Mouse (Mus musculus) v-Abl transformed pro-B cells (cell line): ENCODE data around the gene Ak1.

ENCODE experiments used
- in situ Hi-C, 2 experiments: fragments of 400-800 bp; cut with MboI; formaldehyde crosslinking; loops; one replicate each; pipeline ENCODE4 v1.15.1; 2025; ENCODE audit not compliant: unreplicated experiment in 2 of 2

Gene Ak1

DNA sequence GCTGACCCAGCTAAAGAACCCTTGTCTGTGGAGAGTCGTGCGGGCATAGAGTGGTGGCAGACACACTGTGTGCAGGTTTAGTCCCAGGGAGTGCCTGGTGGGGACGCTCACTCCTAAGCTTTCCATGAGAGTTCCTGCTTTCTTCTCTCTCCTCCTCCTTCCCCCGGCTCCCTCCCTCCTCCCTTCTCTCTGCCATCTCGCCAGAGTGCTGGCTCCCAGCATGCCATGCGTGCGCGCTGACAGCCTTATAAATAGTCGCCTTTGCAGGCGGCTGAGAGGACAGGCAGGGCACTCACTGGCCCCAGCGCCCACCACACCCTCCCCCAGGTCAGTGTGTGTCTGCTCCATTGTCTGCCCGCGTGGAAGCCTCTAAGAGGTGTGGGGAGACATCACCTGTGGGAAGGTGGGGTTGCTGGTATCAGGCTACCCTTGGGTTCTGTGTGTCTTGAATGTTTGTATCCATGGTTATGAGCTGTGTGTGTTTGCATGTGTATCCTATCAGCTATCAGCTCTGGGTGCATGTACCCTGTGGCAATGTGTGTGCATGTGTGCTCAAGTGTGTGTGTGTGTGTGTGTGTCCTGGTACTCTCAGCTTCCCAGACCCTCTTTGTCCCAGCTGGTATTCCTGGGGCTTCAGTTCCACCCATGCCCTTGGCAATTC is 3.8 kb downstream of the Ak1 start:
- in situ Hi-C loops: no loop called here

DNA sequence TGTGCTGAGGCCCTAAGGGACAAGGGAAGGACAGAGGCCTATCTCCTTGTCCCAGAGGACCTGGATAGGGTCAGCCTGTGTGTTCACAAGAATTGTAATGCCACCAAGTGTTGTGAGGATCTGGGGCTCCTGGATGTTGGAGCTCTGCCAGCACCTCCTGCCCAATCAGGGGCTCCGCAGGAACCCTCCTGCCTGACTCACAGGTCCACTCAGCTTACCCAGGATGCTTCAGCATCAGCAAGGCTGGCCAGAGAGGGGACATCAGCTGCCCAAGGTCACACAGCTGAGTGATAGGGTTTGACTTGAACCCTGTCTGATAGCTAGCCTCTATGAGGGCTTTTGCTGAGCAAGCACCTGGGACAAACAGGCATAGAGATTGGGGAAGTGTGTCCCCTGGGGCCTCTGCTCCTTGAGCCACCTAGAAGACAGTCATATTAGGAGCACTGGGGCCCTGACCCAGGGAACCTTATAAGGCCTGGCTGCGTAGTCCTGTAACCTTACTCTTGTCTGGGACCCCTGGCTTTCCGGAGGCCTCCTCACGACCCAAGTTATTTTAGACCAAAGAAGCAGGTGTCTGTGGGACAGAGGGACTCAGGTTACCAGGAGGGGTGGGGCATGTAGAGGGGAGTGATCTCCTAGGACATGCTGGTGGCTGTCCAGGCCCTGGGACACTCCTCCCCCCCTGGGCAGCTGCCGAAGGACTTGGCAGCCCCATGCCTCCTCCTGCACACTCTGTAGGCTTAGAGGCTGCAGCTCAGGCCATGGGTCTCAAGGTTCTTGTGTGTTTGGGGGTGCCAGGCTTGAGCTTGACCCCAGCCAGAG is 4.5 kb downstream of the Ak1 start:
- in situ Hi-C loops: no loop called here

DNA sequence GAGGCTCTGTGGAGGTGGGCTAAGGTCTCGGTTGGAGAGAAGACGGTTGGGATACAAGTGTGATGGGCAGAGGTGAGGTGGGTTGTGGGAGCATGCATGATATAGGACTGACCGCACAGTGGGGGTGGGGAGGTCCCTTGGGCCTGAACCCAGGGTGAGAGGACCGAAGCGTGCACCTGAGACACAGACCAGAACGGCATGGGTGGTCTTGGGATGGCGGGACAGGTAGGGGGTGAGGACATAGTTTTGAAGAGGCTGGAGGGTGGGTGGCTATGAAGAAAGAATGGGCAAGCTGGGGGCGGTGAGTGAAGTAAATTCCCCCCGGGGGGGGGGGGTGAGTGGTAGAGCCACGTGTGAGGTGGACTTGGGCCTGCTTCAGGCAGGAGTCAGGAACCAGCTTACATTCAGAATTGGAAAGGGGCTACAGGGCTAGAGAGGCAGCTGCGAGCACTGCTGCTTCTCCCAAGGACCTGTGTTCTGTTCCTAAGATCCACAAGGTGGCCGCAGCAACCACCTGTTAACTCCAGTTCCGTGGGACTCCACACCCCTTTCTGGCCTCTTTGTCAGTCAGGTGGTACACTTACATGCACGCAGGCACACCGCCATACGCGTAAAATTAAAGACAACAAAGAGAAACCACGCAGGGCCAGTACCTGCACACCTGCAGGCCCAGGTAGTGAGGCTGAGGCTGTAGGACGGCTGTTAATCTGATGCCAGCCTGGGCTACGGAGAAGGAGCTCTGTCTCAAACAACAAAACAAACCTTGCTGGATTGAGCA is 5.9 kb downstream of the Ak1 start:
- in situ Hi-C loops: no loop called here

DNA sequence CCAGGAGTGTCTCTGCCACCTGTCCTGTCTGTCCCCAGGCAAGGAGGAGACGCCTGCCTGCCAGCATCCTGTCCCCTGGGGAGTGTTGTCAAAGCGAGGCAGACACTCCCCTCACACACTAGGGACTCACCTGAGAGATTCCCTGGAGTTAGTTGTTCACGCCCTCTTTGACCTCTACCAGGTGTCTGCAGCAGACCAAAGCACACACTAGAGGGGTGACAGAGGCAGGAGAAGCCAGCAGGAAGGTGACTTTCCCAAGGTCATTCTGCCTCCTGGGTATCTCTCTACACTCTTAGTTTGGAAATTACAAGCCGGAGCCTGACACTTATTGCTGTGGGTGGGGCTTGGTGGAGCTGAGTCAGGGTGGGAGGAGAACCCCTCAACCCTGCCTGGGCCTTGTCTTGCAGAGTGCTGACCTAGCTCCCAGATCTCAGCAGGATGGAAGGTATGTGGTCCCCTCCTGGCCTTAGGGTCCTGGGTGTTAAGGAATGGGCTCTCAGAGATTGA is 6.5 kb downstream of the Ak1 start:
- in situ Hi-C loops: no loop called here

DNA sequence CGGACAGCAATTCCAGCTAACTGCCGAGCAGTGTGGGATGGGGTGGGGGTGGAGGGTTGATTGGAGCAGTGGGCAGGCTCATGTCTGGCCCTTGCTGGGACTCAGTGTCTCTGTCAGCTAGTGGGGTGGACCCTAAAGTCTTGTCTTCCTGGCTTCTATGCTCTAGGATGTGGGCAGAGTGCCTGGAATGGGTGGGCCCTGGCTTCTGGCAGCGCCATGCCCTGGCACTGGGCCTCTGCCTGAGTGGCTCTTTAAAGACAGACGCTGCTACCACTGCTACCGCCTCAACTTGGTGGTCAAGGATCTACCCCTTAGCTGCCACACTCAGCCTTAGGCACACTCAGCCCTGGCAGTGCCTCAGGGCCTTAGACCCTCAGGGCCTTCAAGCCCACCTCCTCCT is 7.2 kb downstream of the Ak1 start:
- in situ Hi-C loops: no loop called here

DNA sequence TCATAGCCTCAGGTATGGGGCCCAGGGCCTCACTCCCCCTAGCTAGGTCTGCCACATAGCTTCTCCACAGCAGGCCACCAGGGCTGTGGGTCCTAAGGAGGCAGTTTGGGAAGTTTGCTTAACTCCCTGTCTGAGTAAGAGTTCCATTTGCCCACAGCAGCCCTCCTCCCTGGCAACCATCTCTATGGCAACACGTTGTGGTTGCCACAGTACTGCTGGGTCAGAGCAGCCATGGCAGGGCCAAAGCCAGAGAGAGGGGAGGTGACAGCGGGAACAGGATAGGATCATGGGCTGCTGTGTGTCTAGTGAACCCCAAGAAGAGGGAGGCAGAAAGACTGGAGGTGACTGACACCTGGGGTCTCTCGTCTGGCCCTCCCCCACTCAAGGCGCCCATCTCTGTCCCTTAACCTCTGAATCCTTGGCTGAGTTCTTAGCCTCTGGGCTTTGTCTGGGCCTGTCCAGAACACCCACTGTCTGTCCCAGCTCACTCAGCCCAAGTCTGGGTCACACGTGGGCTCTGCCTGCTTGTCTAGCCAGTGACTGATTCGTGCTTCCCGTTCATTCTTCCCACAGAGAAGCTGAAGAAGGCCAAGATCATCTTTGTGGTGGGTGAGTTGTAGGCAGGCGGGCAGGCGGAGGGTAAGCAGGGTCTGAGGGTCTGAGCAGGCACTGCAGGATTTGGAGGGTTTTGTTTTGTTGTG is 7.9 kb downstream of the Ak1 start:
- in situ Hi-C loops: no loop called here

DNA sequence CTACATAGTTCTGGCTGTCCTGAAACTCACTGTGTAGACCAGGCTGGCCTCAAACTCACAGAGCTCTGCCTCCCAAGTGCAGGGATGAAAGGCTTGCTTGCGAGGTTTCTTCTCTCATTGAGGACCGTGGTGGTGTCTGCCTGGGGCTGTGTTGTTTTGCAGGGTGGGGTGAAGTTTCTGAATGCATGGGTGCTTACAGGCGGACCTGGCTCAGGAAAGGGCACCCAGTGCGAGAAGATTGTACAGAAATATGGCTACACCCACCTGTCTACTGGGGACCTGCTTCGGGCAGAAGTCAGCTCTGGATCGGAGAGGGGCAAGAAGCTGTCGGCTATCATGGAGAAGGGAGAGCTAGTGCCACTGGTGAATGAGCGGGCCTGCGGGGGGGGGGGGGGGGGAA is 8.5 kb downstream of the Ak1 start:
- in situ Hi-C loops: loop anchor here (5.0 kb wide), 3 partner anchors 57 to 222 kb away; partner anchors contain the start of gene Tor2a (in 1 of the 2)

DNA sequence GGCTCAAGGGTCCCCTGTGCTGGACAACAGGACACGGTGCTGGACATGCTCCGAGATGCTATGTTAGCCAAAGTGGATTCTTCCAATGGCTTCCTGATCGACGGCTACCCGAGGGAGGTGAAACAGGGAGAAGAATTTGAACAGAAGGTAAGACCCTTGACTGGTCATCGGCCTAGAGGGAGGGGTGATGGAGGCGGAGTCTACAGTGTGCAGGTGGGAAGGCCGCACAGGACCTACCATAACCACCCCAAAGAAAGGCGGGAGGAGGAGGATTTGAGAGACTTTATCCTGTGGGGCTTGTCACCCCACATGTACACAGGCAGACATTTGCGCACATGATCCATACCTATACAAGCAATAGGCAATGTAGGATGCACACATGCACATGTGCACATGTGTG is 9.5 kb downstream of the Ak1 start:
- in situ Hi-C loops: loop anchor here (5.0 kb wide), 3 partner anchors 56 to 221 kb away; partner anchors contain the start of gene Tor2a (in 1 of the 2)

DNA sequence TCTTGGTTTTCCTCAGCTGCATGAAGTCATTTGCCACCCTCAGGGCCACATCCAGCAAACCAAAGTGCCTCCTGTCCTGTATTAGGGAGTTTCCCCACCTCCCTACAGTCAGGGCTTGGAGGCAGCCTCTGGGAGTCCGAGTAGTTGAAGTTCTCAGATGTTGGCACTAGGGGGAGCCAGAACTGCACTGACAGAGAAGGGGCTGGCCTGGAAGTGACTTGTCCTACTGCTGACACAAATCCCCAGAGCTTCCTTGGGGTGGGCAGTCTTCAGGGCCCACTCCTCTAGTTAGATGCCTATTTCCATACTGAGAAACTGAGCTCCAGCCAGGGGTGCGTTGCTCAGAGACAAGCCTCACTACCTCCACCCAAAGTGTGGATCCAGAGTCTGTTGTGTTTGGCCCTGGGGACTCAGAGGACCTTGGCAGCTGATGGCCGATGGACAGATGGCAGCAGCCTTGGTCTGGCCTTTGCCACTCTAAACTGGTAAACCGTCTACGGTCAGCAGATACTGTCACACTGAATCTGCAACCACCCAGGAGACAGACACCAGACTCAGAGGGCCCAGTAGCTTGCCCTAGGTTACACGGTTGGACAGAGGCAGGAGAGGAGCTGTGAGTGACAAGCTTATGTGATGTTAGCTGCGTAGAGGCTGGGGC is 10.3 kb downstream of the Ak1 start:
- in situ Hi-C loops: loop anchor here (5.0 kb wide), 3 partner anchors 55 to 220 kb away; partner anchors contain the start of gene Tor2a (in 1 of the 2)

DNA sequence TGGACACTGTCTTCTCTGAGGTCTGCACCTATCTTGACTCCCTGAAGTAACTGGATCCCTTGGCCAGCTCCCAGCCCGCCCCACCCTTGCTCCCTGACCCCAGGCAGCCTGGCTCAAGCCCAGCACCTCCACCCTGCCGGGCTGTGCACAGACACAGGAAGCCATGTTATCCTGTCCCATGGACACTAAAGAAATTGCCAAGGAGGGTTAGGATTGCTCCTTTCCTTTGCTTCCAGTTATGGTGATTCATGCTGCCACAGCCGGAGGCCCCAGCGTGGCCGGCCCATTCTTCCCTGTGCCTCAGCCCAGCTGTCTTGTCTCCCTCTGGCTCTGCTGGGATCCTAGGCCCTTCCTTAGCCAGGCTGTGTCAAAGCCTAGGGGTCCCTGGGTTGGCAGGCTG is 12.1 kb downstream of the Ak1 start:
- in situ Hi-C loops: loop anchor here (5.0 kb wide), 3 partner anchors 54 to 219 kb away; partner anchors contain the start of gene Tor2a (in 1 of the 2)

DNA sequence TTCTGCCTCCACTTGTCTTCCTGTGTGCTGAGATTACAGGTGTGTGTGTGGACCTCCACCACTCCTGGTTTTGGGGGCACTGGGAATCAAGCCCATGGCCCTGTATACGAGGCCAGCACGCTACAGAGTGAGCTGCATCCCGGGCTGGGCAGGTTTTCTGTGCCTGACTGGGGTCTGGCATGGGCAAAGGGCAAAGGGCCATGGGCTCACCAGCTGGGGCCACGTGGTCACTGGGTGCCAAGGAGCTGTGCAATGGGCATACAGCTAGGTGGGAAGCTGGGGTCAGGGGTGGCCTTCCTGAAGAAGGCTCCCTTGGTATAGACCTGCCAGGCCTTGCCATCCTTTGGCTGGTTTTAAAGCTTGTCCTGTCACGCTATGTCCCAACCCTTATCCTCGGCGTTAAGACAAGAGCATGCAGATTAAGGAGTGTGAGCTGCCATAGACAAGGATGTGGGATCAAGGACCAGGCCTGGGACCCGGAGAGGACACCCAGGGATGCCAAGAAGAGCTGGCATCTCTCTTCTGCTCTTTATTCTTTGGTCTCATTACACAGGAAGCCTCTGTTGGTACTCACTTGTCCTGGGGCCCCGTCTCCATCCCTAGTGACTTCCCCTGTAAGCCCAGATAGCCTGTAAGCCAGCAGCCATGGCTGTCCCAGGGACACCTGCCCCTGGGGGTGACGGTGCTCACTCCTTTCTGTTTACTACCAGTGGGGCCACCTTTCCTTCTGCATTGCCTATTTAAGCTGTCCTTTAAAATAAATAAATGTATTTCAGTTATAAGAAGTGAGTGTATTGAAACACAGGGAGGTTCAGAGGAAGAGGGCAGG is 12.9 kb downstream of the Ak1 start:
- in situ Hi-C loops: loop anchor here (5.0 kb wide), 3 partner anchors 53 to 218 kb away; partner anchors contain the start of gene Tor2a (in 2 of the 2)

DNA sequence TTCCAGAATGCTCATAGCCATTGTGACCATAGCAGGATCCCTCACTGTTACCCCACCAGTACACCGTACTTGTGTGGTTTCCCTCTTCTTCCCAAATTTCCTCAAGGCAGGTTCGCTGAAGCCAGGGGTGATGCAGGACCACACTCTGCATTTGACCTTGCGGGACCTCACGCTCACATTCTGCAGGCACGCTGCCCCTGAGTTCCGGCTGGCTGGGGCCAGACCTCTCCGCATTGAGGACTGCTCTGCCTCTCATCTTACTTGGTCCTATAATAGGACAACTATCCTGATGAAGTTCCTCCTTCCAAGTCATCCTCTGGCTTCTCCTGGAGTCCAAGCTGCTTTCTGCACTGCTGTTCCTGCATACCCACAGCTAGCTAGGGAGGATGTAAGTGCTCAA is 15.1 kb downstream of the Ak1 start:
- in situ Hi-C loops: loop anchor here in 1 of 2 experiments (5.0 kb wide), 1 partner anchor 121 kb away; the partner anchor contains the start of gene Tor2a

DNA sequence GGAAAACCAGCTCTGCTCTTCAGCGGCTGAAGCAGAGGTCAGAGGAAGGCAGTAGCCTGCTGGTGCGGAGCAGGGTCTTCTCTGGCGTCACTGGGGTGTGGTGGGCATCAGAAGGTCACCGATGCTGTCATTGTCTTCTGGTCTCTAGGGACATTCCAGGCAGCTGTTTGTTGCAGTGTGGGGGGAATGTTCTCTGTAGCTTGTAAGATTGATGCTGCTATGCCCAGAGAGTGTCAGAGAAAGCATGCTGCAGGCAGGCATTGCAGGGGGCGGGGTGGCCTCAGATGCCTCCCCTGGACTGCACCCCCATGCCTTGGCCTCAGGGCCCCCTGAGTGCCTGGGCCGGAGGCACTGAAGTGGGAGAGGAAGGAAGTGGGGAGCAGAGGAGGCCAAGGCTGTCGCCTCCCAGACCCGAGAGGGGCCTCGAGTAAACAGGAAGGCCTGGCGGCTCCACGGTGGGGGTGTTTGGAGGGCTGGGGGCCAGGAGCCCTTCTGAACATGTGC is 16.3 kb downstream of the Ak1 start:
- in situ Hi-C loops: loop anchor here in 1 of 2 experiments (5.0 kb wide), 1 partner anchor 119 kb away; the partner anchor contains the start of gene Tor2a

DNA sequence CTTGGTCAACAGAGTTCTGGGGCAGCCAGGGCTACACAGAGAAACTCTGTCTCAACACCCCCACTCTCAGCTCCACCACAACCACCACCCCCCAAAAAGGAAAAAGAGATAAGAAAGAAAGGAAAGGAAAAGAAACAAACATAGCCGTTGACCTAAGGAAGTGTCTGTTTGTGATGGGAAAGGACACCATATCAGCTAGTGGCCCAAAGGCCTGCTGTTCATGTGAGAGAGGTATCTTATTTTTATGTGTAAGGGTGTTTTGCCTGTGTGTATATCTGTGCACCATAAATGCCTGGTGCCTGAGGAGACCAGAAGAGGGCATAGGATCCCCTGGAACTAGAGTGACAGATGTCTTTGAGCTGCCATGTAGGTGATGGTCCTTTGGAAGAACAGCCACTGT is 18.1 kb downstream of the Ak1 start:
- in situ Hi-C loops: loop anchor here in 1 of 2 experiments (5.0 kb wide), 1 partner anchor 118 kb away; the partner anchor contains the start of gene Tor2a

DNA sequence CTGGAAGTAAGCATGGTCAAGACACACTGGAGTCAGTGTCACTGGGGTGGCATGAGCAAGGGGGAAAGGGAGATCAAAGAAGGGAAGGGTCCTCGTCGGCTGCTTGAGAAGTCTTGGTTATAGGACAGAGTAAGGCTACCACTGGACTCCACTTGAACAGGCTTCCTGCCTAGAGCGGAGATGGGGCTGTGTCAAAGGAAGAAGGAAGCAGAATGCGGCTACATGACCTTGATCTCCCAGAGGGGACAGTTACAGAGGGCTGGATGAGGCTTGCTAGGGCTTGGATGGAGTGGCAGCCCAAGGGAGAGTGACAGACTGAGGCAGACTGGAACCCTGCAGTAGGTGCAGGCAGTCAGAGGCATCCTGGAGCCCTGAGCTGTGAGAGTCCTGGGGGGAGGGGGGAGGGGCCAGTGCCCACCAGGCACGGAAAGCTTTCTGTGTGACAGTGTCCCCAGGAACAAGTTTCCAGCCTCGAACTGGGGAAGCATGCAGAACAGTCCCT is 19.0 kb downstream of the Ak1 start:
- in situ Hi-C loops: no loop called here

DNA sequence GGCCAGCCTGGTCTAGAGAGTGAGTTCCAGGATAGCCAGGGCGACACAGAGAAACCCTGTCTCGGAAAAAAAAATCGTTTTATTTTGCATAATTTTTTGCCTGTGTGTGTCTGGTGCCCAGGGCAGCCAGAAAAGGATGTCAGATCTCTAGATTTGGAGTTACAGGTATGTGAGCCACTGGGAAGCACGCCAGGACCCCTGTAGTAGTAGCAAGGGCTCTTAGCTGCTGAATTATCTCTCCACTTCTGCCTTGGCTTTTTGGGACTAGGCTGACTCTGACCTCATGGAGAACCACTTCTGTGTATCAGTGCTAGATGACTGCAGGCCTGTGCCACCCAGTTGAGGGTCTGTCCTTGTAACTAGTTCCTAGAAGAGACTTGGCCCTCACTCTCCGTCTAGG is 20.3 kb downstream of the Ak1 start:
- in situ Hi-C loops: no loop called here

DNA sequence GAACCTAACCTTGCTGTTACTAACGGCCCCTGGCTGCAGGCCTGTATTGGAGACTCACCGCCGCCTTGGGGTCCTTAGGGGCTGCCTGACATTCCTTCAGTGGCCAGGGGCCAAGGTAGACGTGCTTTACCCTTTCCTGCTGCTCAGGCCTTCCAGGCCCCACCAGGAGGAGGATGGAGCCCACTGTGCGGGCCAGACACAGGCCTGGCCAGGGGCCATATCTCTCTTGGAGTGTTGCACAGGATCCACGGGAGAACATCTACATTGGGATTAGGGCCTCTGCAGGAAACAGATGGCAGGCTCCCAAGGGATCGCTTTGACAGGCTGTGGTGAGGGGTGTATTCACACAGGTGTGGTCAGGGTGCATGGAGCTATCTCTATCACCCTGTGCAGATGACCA is 21.3 kb downstream of the Ak1 start:
- in situ Hi-C loops: no loop called here

DNA sequence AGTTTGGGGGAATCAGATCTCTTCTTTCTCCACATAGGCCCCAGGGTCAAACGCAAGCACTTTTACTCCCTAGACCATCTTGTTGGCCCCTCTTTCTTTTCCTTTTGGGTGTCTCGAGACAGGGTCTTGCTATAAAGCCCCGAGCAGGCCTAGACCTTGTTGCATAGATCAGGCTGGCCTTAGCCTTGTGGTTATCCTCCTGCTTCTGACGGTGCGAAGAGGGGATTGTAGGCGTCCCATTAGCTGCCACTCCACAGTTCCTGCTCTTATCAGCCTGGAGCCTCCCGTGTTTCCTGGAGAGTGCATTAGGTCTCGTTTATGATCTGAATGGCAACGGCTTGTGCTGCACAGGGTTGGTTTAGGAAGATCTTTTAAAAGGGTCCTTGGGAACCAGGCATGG is 22.5 kb downstream of the Ak1 start:
- in situ Hi-C loops: no loop called here
